9 mouse cellular contexts compared by ENCODE assay signal in genomic region chr6:135400306-135400705, GRCm38 (mm10). TPM values are rescaled to one million over a fixed set of nuclear protein-coding genes. Genes with fewer than 3 reads are reported as not detected.
A peak's percentile ranks its signal among the peaks of the same experiment; 100 is the strongest.
DNase-seq lines count a peak whose midpoint lies in the region; ATAC-seq lines count a peak whose summit lies in the region.
"Had no signal": no experiment of that assay in that cellular context is flagged by ENCODE, and none has a peak within 500 bp of the region (broad histone marks: within the 10 kb centered on the region; RNA-seq: fewer than 3 reads in every experiment).

No protein-coding gene starts in this region.

- H3K9me3 ChIP-seq in neural tube, embryonic 15.5 days (replicated peaks), result no peaks in the 10 kb centered on the region
- no peaks in the 10 kb centered on the region for H3K9me3 ChIP-seq in intestine, embryonic 15.5 days
- H3K9me3 ChIP-seq: midbrain, embryonic 12.5 days had no signal

- no peak for ATAC-seq in neural tube, embryonic 15.5 days (ENCODE audit: low FRiP score)
- peak; percentile 70 for ATAC-seq in erythroblast, adult 5-6 weeks (replicated peaks; ENCODE audit: low FRiP score, poor library complexity, severe bottlenecking)
- peak; percentile 65 for ATAC-seq in intestine, embryonic 15.5 days

- H3K36me3 ChIP-seq in neural tube, embryonic 15.5 days, result no peaks in the 10 kb centered on the region
- H3K36me3 ChIP-seq in intestine, embryonic 15.5 days, result no peaks in the 10 kb centered on the region
- H3K36me3 ChIP-seq: midbrain, embryonic 12.5 days had no signal

- WGBS in neural tube, embryonic 15.5 days, result 44% methylated on average over 3 of the region's 3 CpGs
- 44% methylated on average over 3 of the region's 3 CpGs for WGBS in intestine, embryonic 15.5 days

- no peak overlapping the region for H3K4me2 ChIP-seq in neural tube, embryonic 15.5 days
- H3K4me2 ChIP-seq in intestine, embryonic 15.5 days (replicated peaks), result no peak overlapping the region
- H3K4me2 ChIP-seq: midbrain, embryonic 12.5 days had no signal

- H3K27ac ChIP-seq in neural tube, embryonic 15.5 days (replicated peaks), result no peak overlapping the region
- H3K27ac ChIP-seq in intestine, embryonic 15.5 days, result no peak overlapping the region
- H3K27ac ChIP-seq: midbrain, embryonic 12.5 days had no signal

- intact Hi-C loops in left cerebral cortex, postnatal 4 days (cut with DNase I), result no loop called here

- no peak overlapping the region for H3K4me3 ChIP-seq in neural tube, embryonic 15.5 days (replicated peaks)
- no peak overlapping the region for H3K4me3 ChIP-seq in intestine, embryonic 15.5 days (replicated peaks)
- H3K4me3 ChIP-seq: midbrain, embryonic 12.5 days had no signal

- H3K4me1 ChIP-seq in neural tube, embryonic 15.5 days, result no peaks in the 10 kb centered on the region
- H3K4me1 ChIP-seq in intestine, embryonic 15.5 days (replicated peaks), result no peaks in the 10 kb centered on the region
- H3K4me1 ChIP-seq: midbrain, embryonic 12.5 days had no signal

- peak; percentile 65 for DNase-seq in neural tube, embryonic 10.5 days (ENCODE audit: extremely low spot score, low spot score)
- DNase-seq in adrenal gland, postnatal 10 days, result peak; percentile 83
- DNase-seq in left cerebral cortex, postnatal 4 days, result peak; percentile 70
- peak; percentile 4 for DNase-seq in retina, adult 2 months (ENCODE audit: low read depth, low spot score)
- peak; percentile 77 for DNase-seq in urinary bladder, postnatal 25 days (ENCODE audit: low spot score)

- no peak overlapping the region for H3K9ac ChIP-seq in neural tube, embryonic 15.5 days (replicated peaks)
- H3K9ac ChIP-seq in intestine, embryonic 15.5 days, result no peak overlapping the region
- H3K9ac ChIP-seq: midbrain, embryonic 12.5 days had no signal

- H3K27me3 ChIP-seq in neural tube, embryonic 15.5 days (replicated peaks), result no peaks in the 10 kb centered on the region
- H3K27me3 ChIP-seq in intestine, embryonic 15.5 days (replicated peaks), result no peaks in the 10 kb centered on the region
- H3K27me3 ChIP-seq: midbrain, embryonic 12.5 days had no signal

RNA-seq across cellular contexts. Expression of gene Emp1, which starts 38.0 kb away (rescaled TPM):
- 12.3 and 19.4 TPM in 2 replicates for polyA plus RNA-seq in neural tube, embryonic 15.5 days (2015; fragmentation: Nextera tagmentation; extraction: Ambion mirVana)
- total RNA-seq in adrenal gland, postnatal 10 days (2021), result 10 to 100 TPM; 89.8 to 92.9 TPM
- 0.42 and 2.3 TPM in 2 replicates for total RNA-seq in erythroblast, adult 5-6 weeks (2015; ENCODE audit: low replicate concordance)
- 2.1 TPM in 1 of 2 replicates, not detected in the other for total RNA-seq in erythroblast, adult 5-6 weeks (2017; ENCODE audit: low replicate concordance)
- 45.7 and 49.4 TPM in 2 replicates for polyA plus RNA-seq in intestine, embryonic 15.5 days (2015; fragmentation: Nextera tagmentation; extraction: Ambion mirVana)
- total RNA-seq in left cerebral cortex, postnatal 4 days (2021), result 1 to 10 TPM; 6.0 to 7.1 TPM

Comparison
In these comparisons a context has a peak if more than half of its experiments do, and no peak if none do; other contexts are left out.
1. DNase-seq: peak in every context shown above with its lines; median percentile 83 in adrenal gland, postnatal 10 days; 77 in urinary bladder, postnatal 25 days; 70 in left cerebral cortex, postnatal 4 days; 65 in neural tube, embryonic 10.5 days; 4 in retina, adult 2 months.
2. RNA of gene Emp1, which starts 38.0 kb away (total RNA-seq): 89.8 to 92.9 TPM in adrenal gland, postnatal 10 days; 6.0 to 7.1 TPM in left cerebral cortex, postnatal 4 days and 0.42 to 2.3 TPM in erythroblast, adult 5-6 weeks; every median in the first group is over 10 times any median in the second.